Mouse (Mus musculus) erythroblast, embryonic 14.5 days (primary cell): Measurements from ENCODE around the gene Cpb1.

ENCODE experiments used
- GATA1 ChIP-seq: IDR thresholded peaks from 2 replicates; pipeline ENCODE4 v1.6.1; 2012; ENCODE audit warnings: low read length, inconsistent platforms, mixed read lengths
- TAL1 ChIP-seq: IDR thresholded peaks from 3 replicates; pipeline ENCODE4 v1.6.1; 2012; ENCODE audit warnings: low read length, inconsistent platforms, mixed read lengths

DNA sequence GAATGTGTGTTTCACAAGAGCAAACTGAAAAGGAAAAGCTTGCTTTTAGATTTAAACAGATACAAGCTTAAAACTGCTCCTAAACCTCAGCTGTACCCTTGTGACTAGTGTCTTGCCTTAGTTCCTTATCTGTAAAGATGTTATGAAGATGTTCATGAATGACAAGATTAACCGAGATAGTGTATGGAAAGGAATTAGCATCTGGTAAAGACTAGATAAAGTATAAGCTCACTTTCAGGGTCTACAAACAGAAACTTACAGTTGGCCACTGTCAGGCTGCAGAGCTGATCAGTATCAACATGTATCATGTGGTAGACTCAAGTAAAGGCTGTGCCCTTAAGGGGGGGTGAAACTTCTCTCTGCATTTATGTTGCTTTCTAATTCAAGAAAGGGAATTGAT, 31.6 kb downstream of the Cpb1 start:
- TF ChIP-seq TAL1: no peak
- TF ChIP-seq GATA1: no peak
